Mouse (Mus musculus) limb, embryonic 10.5 days (tissue): ENCODE data around the gene Miox. TPM values are rescaled to one million over a fixed set of nuclear protein-coding genes. Genes with fewer than 3 reads are reported as not detected.

Experiments used
- DNase-seq: peaks from one replicate; pipeline ENCODE4 v3.0.0-alpha.2; 2017; ENCODE audit warnings: low spot score
- H3K27ac ChIP-seq: fragments of 300-500 bp; sonication (generic); 2 replicates; pipeline ENCODE4 v1.5.1; 2016; ENCODE audit warnings: mild to moderate bottlenecking
- H3K27me3 ChIP-seq: fragments of 300-500 bp; sonication (generic); 2 replicates; pipeline ENCODE4 v1.6.1; 2016; ENCODE audit warnings: low read depth, mild to moderate bottlenecking; ENCODE audit not compliant: poor library complexity, severe bottlenecking
- H3K36me3 ChIP-seq: fragments of 300-500 bp; sonication (generic); 2 replicates; pipeline ENCODE4 v1.6.1; 2016; ENCODE audit warnings: mild to moderate bottlenecking, moderate library complexity
- H3K4me1 ChIP-seq: fragments of 300-500 bp; sonication (generic); 2 replicates; pipeline ENCODE4 v1.6.1; 2016
- H3K4me3 ChIP-seq: fragments of 300-500 bp; sonication (generic); 2 replicates; pipeline ENCODE4 v1.5.1; 2016; ENCODE audit warnings: mild to moderate bottlenecking, moderate library complexity
- H3K9me3 ChIP-seq: fragments of 300-500 bp; sonication (generic); replicated peaks from 2 replicates; pipeline ENCODE4 v1.6.1; 2016; ENCODE audit warnings: mild to moderate bottlenecking
- WGBS: fragments of 180-500 bp; shearing (Covaris S2); methylation state at CpG from one replicate; pipeline ENCODE4 v1.1.7; 2016; 5-methylcytosine and 5-hydroxymethylcytosine counted together
- polyA plus RNA-seq: library from polyadenylated mRNA; unstranded; fragments of >200 nt; fragmentation: Nextera tagmentation; extraction: Ambion mirVana; gene quantifications from 2 replicates; pipeline ENCODE4 v1.2.1, GENCODE M21; 2016

Gene Miox
- polyA plus RNA-seq, 1 experiment from 2014 or later, result not detected

DNA sequence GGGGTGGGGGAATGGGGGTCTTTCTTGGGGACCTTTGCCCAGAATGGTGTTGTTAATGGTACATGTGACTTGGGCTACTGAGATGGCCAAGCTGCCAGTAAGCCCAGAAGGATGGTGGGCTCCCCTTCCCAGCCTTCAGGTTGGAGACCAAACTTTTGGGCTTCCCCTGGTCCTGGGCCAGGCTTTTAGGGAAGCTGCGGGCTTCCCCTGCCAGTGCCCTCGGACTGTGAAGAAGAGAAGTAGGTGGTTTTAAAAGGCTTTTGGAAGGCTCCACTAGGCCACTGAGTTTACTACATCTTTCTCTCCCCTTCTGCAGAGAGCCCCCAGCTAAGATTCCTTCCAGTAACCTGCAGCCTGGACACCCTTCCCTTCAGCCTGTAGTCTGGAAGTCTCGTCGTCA lies 10.5 kb upstream of the Miox start:
- no peak overlapping the region for H3K4me3 ChIP-seq
- DNase-seq, result no peak

DNA sequence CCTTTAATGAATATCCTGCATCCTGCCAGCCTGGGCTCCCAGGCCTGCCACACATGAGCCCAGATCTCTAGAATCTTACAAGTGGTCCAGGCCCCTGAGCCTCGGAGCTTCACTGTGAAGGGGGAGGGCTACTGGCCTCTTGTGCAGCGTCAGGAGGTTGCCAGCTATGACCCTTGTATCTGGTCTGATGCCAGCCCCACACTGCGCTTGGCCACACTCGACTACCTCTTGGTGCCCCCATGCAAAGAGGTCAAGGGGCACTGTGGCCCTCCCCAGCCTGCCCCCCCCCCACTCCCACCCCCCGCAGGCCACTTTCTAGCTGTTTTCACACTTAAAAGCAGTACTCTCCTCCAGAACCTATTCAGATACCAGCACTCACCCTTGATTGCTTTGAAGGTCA lies 7.8 kb upstream of the Miox start:
- 67% methylated on average over 5 of the region's 5 CpGs for WGBS
- no peak overlapping the region for H3K4me3 ChIP-seq
- H3K27me3 ChIP-seq, result peaks cover 30% of the 10 kb centered on the region
- no peak for DNase-seq
- no peaks in the 10 kb centered on the region for H3K9me3 ChIP-seq
- H3K27ac ChIP-seq, result no peak overlapping the region
- H3K36me3 ChIP-seq, result no peaks in the 10 kb centered on the region
- H3K4me1 ChIP-seq, result peaks cover 9% of the 10 kb centered on the region; the same call in 1 of the 2 replicates

More for the DNA sequence above, 10.5 kb upstream of the Miox start:
- Histone ChIP-seq H3K4me1 (peaks cover 9% of the 10 kb centered on the region; the same call in 1 of the 2 replicates), H3K27me3 (peaks cover 35% of the 10 kb centered on the region), H3K36me3 (no peaks in the 10 kb centered on the region), H3K9me3 (no peaks in the 10 kb centered on the region), H3K27ac (no peak overlapping the region)
- 84% methylated on average over 4 of the region's 4 CpGs for WGBS

DNA sequence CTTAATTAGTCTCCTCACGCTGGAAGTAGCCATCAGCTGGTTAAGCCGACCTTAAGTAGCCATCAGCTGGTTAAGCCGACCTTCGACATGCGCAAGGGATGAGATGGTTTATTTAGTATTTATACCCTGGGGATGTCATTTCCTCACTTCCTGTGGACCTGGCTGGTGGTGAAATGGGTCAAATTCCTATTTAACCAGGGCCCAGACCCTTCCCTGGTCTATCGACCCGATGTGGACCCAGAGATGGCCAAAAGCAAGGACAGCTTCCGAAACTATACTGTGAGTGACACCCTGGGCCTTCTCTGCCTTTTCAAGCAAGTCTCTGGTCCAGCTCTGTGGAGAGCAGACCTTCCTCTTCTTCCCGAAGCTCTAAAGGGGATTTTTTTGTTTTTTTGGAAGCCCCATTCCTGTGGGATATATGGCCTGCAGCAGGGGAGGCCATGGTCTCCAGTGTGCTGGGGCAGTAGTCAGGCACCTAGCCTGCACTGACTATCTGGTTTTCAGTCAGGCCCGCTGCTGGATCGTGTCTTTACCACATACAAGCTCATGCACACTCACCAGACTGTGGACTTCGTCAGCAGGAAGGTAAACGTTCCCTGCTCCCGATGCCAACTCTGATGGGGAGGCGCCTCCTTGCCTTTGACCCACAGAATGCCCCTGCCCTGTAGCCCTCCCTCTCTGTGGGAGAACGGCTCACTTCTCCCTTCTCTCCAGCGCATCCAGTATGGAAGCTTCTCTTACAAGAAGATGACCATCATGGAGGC lies 758 bp downstream of the Miox start:
- Histone ChIP-seq H3K27ac (no peak overlapping the region), H3K4me1 (no peaks in the 10 kb centered on the region), H3K27me3 (no peaks in the 10 kb centered on the region), H3K9me3 (no peaks in the 10 kb centered on the region), H3K36me3 (no peaks in the 10 kb centered on the region), H3K4me3 (no peak overlapping the region)
- 88% methylated on average over 17 of the region's 17 CpGs for WGBS
- no peak for DNase-seq

DNA sequence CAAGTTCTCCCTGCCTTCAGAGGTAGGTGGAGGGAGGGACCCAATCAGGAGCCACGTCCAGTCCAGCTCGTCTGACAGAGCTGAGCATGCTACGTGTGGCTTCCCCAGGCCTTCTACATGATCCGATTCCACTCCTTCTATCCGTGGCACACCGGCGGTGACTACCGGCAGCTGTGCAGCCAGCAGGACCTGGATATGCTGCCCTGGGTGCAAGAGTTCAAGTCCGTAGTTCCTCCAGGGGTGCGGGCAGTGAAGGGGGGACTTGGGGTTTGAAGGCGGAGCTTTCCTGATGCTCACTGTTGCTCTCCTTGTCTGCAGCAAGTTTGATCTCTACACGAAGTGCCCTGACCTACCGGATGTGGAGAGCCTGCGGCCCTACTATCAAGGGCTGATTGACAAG lies 2.2 kb downstream of the Miox start:
- Histone ChIP-seq H3K27me3 (no peaks in the 10 kb centered on the region), H3K36me3 (no peaks in the 10 kb centered on the region), H3K4me1 (no peaks in the 10 kb centered on the region), H3K9me3 (no peaks in the 10 kb centered on the region), H3K4me3 (no peak overlapping the region), H3K27ac (no peak overlapping the region)
- WGBS, result 86% methylated on average over 14 of the region's 14 CpGs
- no peak for DNase-seq

DNA sequence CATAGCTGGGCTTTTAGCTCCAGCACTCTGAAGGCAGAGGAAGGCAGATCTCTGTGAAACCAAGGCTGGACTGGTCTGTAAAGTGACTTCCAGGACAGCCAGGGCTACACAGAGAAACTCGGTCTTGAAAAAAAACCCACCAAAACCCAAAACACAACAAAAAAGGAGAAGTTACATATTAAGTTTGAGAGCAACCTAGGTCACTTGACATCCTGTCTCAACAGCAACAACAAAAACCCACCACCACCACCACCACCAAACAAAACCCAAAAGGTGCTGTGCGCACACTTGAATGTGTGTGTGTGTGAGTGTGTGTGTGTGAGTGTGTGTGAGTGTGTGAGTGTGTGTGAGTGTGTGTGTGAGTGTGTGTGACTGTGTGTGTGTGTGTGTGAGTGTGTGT lies 5.5 kb downstream of the Miox start:
- no peaks in the 10 kb centered on the region for H3K36me3 ChIP-seq
- WGBS, result 89% methylated on average over 2 of the region's 2 CpGs
- no peak for DNase-seq
- no peak overlapping the region for H3K4me3 ChIP-seq
- no peak overlapping the region for H3K27ac ChIP-seq
- no peaks in the 10 kb centered on the region for H3K27me3 ChIP-seq
- no peaks in the 10 kb centered on the region for H3K9me3 ChIP-seq
- H3K4me1 ChIP-seq, result no peaks in the 10 kb centered on the region

DNA sequence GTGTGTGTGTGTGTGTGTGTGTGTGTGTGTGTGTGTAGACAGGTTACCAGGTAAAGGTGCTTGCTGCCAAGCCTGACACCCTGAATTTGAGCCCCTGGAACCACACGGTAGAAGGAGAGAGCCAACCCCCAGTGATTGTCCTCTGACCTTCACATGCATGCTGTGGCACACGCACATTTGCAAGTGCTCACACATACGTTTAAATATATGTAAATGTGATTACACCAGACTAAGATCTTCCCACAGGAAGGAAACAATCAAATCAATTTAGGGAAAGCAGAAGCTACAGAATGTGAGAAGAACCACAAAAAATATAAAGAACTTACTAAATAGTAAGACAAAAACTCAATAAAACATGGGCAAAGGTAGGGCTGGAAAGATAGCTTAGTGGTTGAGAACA lies 5.9 kb downstream of the Miox start:
- Histone ChIP-seq H3K27me3 (no peaks in the 10 kb centered on the region), H3K9me3 (no peaks in the 10 kb centered on the region), H3K27ac (no peak overlapping the region), H3K4me1 (no peaks in the 10 kb centered on the region), H3K4me3 (no peak overlapping the region), H3K36me3 (no peaks in the 10 kb centered on the region)
- 83% methylated on average over 3 of the region's 3 CpGs for WGBS
- no peak for DNase-seq

DNA sequence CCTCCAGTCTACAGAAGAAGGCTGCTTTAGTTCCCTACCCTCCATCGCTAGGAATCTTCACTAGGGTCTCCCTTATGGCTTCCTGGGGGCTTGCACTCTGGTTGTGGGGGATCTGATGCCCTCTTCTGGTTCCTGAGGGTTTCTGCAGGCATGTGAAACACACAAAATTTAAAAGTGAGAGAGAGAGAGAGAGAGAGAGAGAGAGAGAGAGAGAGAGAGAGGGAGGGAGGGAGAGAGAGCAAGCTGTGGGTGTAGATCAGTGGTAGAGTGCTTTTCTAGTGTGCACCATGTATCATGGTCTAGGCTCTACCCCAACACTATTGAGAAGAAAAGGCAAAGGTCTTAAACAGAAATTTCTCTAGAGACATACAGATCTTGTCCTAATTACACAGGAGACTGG lies 7.5 kb downstream of the Miox start:
- H3K27me3 ChIP-seq, result no peaks in the 10 kb centered on the region
- no peak for DNase-seq
- 26% methylated on average over 1 of the region's 1 CpGs for WGBS
- no peaks in the 10 kb centered on the region for H3K4me1 ChIP-seq
- H3K9me3 ChIP-seq, result no peaks in the 10 kb centered on the region
- H3K36me3 ChIP-seq, result no peaks in the 10 kb centered on the region
- H3K4me3 ChIP-seq, result no peak overlapping the region
- no peak overlapping the region for H3K27ac ChIP-seq

GRCm38 (mm10) chr15:89343325-89343724 lies 9.1 kb downstream of the Miox start:
- Histone ChIP-seq H3K4me1 (no peaks in the 10 kb centered on the region), H3K4me3 (no peak overlapping the region), H3K36me3 (no peaks in the 10 kb centered on the region), H3K27me3 (no peaks in the 10 kb centered on the region), H3K27ac (no peak overlapping the region), H3K9me3 (no peaks in the 10 kb centered on the region)
- 90% methylated on average over 3 of the region's 3 CpGs for WGBS
- no peak for DNase-seq

DNA sequence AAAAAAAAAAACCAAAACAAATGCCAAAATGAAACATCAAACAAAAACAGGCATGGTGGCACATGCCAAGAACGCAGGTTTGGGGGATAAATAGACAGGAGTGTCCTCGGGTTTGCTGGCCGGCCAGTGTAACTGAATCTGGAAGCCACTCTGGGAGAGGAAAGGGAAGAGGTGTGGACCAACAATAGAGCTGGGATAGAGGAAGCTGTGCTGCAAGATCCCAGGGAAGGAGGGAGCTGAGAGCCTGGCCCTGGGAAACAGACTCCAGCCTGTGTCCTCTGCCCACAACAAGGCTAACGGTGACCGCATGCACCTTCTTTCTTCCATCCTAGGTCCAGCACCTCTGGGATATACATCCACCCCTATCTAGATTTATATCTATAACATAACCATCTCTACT lies 16.2 kb downstream of the Miox start:
- no peak overlapping the region for H3K4me3 ChIP-seq
- no peak overlapping the region for H3K27ac ChIP-seq
- H3K4me1 ChIP-seq, result peaks cover 17% of the 10 kb centered on the region
- 90% methylated on average over 5 of the region's 5 CpGs for WGBS
- no peaks in the 10 kb centered on the region for H3K27me3 ChIP-seq
- no peak for DNase-seq
- no peaks in the 10 kb centered on the region for H3K9me3 ChIP-seq
- H3K36me3 ChIP-seq, result peaks cover 48% of the 10 kb centered on the region

DNA sequence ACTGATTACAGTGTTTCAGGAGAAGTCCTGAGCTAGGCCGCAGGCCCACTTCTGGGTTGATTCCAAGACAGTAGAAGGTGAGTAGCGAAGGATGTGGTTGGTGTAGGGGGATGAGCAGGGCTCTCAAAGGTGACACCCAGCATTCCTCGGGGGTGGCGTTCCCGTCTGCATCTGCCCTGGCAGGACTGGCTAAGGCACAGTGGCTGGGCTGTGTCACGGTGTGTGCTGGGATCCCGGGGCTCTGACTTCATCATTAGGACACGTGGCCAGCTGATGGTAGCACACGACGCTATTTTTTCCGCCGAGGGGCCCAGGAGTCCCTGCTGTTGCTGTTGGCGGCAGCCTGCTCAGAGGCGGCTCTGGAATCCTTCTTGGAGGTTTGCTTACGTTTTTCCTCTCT lies 17.1 kb downstream of the Miox start:
- no peaks in the 10 kb centered on the region for H3K9me3 ChIP-seq
- peaks cover 48% of the 10 kb centered on the region for H3K36me3 ChIP-seq
- peaks cover 17% of the 10 kb centered on the region for H3K4me1 ChIP-seq
- 91% methylated on average over 15 of the region's 15 CpGs for WGBS
- no peak for DNase-seq
- H3K27ac ChIP-seq, result no peak overlapping the region
- no peaks in the 10 kb centered on the region for H3K27me3 ChIP-seq
- H3K4me3 ChIP-seq, result no peak overlapping the region

DNA sequence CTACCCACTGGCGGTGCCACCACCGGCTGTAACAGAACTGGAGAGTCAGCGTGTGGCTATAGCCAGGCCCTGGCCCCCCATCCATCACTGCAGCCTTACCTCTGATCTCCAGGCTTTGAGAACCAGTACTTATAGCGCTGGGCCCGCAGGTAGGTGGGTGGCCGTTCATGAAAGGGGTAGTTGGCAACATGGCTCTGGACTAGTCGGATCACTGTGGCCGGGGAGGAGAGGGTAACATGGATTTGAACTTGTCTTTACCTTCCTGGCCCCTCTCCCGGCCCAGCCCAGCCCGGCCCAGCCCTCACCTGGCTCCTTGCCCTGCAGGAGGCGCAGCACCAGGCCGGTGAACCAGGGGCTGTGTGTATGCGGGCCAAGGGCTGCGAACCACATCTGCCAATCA lies 17.9 kb downstream of the Miox start:
- peaks cover 48% of the 10 kb centered on the region for H3K36me3 ChIP-seq
- 97% methylated on average over 14 of the region's 14 CpGs for WGBS
- H3K4me1 ChIP-seq, result peaks cover 20% of the 10 kb centered on the region
- H3K4me3 ChIP-seq, result no peak overlapping the region
- no peak overlapping the region for H3K27ac ChIP-seq
- H3K27me3 ChIP-seq, result no peaks in the 10 kb centered on the region
- H3K9me3 ChIP-seq, result no peaks in the 10 kb centered on the region
- DNase-seq, result no peak

DNA sequence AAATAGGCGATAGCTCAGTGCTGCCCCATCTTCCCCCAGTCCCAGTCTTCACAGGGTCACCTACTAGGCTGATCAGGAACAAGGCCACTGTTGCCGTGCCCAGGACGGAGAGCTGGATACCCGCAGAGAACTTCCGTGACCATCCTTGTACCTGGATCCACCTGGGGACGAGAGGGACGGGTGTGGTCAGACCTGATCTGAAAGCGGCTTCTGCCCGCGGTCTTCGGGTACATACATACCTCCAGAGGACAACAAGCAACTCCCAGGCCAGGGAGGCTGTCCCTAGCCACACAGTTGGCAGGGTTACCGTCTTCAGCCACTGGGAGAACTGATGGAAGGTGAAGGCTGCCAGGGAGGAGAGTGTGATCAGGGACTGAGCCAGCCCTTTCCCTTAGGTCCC lies 18.6 kb downstream of the Miox start:
- H3K36me3 ChIP-seq, result peaks cover 51% of the 10 kb centered on the region
- 98% methylated on average over 12 of the region's 12 CpGs for WGBS
- H3K4me1 ChIP-seq, result peaks cover 23% of the 10 kb centered on the region
- no peaks in the 10 kb centered on the region for H3K27me3 ChIP-seq
- H3K27ac ChIP-seq, result no peak overlapping the region
- no peak overlapping the region for H3K4me3 ChIP-seq
- H3K9me3 ChIP-seq, result no peaks in the 10 kb centered on the region
- no peak for DNase-seq

GRCm38 (mm10) chr15:89353837-89354236 lies 19.6 kb downstream of the Miox start:
- H3K27ac ChIP-seq, result no peak overlapping the region
- H3K9me3 ChIP-seq, result no peaks in the 10 kb centered on the region
- H3K4me1 ChIP-seq, result peaks cover 23% of the 10 kb centered on the region
- H3K4me3 ChIP-seq, result peak overlapping the region; percentile 76
- no peak for DNase-seq
- 96% methylated on average over 16 of the region's 16 CpGs for WGBS
- no peaks in the 10 kb centered on the region for H3K27me3 ChIP-seq
- peaks cover 57% of the 10 kb centered on the region for H3K36me3 ChIP-seq

GRCm38 (mm10) chr15:89354455-89354854 lies 20.3 kb downstream of the Miox start:
- Histone ChIP-seq H3K27me3 (no peaks in the 10 kb centered on the region), H3K36me3 (peaks cover 63% of the 10 kb centered on the region), H3K4me1 (peaks cover 23% of the 10 kb centered on the region), H3K9me3 (no peaks in the 10 kb centered on the region), H3K4me3 (peak overlapping the region; percentile 76), H3K27ac (peak overlapping the region; percentile 93)
- DNase-seq, result no peak
- WGBS, result 90% methylated on average over 7 of the region's 7 CpGs
